Mouse (Mus musculus): ENCODE measurements around the gene Fem1b. TPM values are rescaled to one million over a fixed set of nuclear protein-coding genes. Genes with fewer than 3 reads are reported as not detected.

The Fem1b gene
- polyA plus RNA-seq, 1 experiment from 2014 or later: 57.8 TPM

DNA sequence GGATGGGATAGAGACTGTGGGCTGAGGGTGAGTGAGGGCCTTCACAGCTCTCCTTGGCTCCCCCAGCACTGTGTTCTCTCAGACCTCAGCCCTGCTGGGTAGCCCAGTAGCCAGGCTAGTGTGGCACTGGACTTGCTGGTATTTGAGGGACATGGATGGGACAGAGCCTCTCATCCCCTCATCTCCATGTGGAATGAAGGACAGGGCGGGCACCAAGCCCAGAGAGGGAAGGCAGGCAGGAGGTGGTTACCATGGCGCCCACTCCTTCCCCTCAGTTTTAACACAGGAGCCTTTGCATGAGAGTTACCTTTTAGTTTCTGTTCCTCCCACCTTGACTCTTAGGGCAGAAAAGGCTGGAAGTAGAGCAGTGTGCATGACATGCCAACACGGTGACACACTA, 36.9 kb upstream of the Fem1b start:
- no peak for DNase-seq (ENCODE audit: low spot score)
- Histone ChIP-seq H3K4me2 (ENCODE audit: low read length) (no peak overlapping the region), H3K27me3 (replicated peaks; ENCODE audit: control insufficient read depth, insufficient read depth, low read length) (no peaks in the 10 kb centered on the region), H3K4me3 (ENCODE audit: low read depth, low read length) (no peak overlapping the region), H3K9ac (ENCODE audit: low read length) (no peak overlapping the region), H3K9me3 (replicated peaks; ENCODE audit: control insufficient read depth, low read length) (no peaks in the 10 kb centered on the region), H3K27ac (ENCODE audit: low read depth, low read length) (no peak overlapping the region), H3K4me1 (ENCODE audit: control insufficient read depth, insufficient read depth, low read length) (no peaks in the 10 kb centered on the region), H3K36me3 (ENCODE audit: control insufficient read depth, insufficient read depth, low read length) (no peaks in the 10 kb centered on the region)
- no peak for ATAC-seq
- 82% methylated on average over 3 of the region's 3 CpGs for WGBS

GRCm38 (mm10) chr9:62847694-62848093, 36.0 kb upstream of the Fem1b start:
- H3K4me1 ChIP-seq (ENCODE audit: control insufficient read depth, insufficient read depth, low read length): no peaks in the 10 kb centered on the region
- no peak overlapping the region for H3K9ac ChIP-seq (ENCODE audit: low read length)
- H3K27me3 ChIP-seq (replicated peaks; ENCODE audit: control insufficient read depth, insufficient read depth, low read length): no peaks in the 10 kb centered on the region
- 4% methylated on average over 3 of the region's 3 CpGs for WGBS
- H3K4me3 ChIP-seq (ENCODE audit: low read depth, low read length): no peak overlapping the region
- DNase-seq (ENCODE audit: low spot score): peak; percentile 85
- no peak overlapping the region for H3K4me2 ChIP-seq (ENCODE audit: low read length)
- peak; percentile 55 for ATAC-seq
- no peaks in the 10 kb centered on the region for H3K36me3 ChIP-seq (ENCODE audit: control insufficient read depth, insufficient read depth, low read length)
- H3K9me3 ChIP-seq (replicated peaks; ENCODE audit: control insufficient read depth, low read length): no peaks in the 10 kb centered on the region
- no peak overlapping the region for H3K27ac ChIP-seq (ENCODE audit: low read depth, low read length)

DNA sequence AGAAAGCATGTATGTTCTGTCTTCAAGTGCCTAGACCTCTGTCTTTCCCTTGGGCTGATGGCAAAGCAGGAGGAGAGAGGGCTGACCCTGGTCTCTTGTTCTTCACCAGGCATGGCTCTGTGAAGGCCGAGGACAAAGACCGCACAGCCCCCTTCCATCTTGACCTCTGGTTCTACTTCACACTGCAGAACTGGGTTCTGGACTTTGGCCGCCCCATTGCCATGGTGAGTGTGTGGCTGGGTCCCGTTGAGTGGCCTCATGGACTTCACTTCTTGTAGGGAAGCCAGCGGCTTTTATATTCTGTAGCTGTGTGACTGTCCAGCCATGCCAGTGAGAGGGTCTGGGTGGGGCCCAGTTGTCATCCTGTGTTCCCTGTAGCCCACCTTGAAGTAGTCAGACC, 32.7 kb upstream of the Fem1b start:
- no peak for DNase-seq (ENCODE audit: low spot score)
- Histone ChIP-seq H3K27ac (ENCODE audit: low read depth, low read length) (no peak overlapping the region), H3K27me3 (replicated peaks; ENCODE audit: control insufficient read depth, insufficient read depth, low read length) (no peaks in the 10 kb centered on the region), H3K4me3 (ENCODE audit: low read depth, low read length) (no peak overlapping the region), H3K9me3 (replicated peaks; ENCODE audit: control insufficient read depth, low read length) (no peaks in the 10 kb centered on the region), H3K9ac (ENCODE audit: low read length) (no peak overlapping the region), H3K36me3 (ENCODE audit: control insufficient read depth, insufficient read depth, low read length) (no peaks in the 10 kb centered on the region), H3K4me1 (ENCODE audit: control insufficient read depth, insufficient read depth, low read length) (peaks cover under 1% of the 10 kb centered on the region; the same call in 1 of the 2 replicates), H3K4me2 (ENCODE audit: low read length) (no peak overlapping the region)
- whole genome bisulfite sequencing: 92% methylated on average over 5 of the region's 5 CpGs
- ATAC-seq: no peak

- Histone ChIP-seq H3K9me3 (replicated peaks; ENCODE audit: control insufficient read depth, low read length) (no peaks in the 10 kb centered on the region), H3K9ac (ENCODE audit: low read length) (no peak overlapping the region)
Measured at GRCm38 (mm10) chr9:62843356-62844024, 31.8 kb upstream of the Fem1b start.

DNA sequence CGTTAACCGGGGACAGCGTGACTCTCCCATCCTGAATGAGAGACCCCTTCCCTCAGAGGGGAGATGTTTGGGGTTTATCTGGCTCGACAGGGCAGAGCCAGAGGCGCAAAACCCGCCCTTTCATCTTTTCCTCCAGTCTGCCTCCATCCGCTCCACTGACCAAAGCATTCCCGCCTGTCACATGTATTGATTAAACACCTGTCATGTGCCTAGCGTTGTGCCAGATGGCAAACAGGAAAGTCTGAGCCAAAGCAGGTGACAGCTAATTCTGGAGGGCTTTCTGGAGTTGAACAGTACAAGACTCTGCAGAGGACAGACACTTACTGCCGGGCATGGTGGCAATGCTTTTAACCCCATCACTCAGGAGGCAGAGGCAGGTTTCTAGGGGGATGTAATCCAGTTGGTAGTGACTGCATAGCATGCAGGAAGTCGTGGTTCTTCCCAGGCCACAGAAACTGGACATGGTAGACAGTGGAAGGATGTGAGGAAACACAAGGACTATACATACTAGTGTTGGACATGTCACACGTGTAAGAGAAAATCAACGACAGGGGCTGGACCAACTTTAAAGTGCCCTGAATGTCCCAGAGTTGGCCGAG, 27.5 kb upstream of the Fem1b start:
- Histone ChIP-seq H3K36me3 (ENCODE audit: control insufficient read depth, insufficient read depth, low read length) (no peaks in the 10 kb centered on the region), H3K9me3 (replicated peaks; ENCODE audit: control insufficient read depth, low read length) (no peaks in the 10 kb centered on the region), H3K4me1 (ENCODE audit: control insufficient read depth, insufficient read depth, low read length) (peaks cover 6% of the 10 kb centered on the region), H3K27me3 (replicated peaks; ENCODE audit: control insufficient read depth, insufficient read depth, low read length) (no peaks in the 10 kb centered on the region), H3K27ac (ENCODE audit: low read depth, low read length) (peak overlapping the region; percentile 78; the same call in 1 of the 2 replicates), H3K4me2 (ENCODE audit: low read length) (peak overlapping the region; percentile 89), H3K4me3 (ENCODE audit: low read depth, low read length) (peak overlapping the region; percentile 61), H3K9ac (ENCODE audit: low read length) (peak overlapping the region; percentile 87)
- WGBS: 14% methylated on average over 14 of the region's 14 CpGs
- peak; percentile 55 for DNase-seq (ENCODE audit: low spot score)
- ATAC-seq: no peak; the same call in 1 of the 2 replicates

More at GRCm38 (mm10) chr9:62843356-62844024, 31.8 kb upstream of the Fem1b start:
- H3K4me1 ChIP-seq (ENCODE audit: control insufficient read depth, insufficient read depth, low read length): peaks cover 6% of the 10 kb centered on the region
- no peaks in the 10 kb centered on the region for H3K36me3 ChIP-seq (ENCODE audit: control insufficient read depth, insufficient read depth, low read length)
- ATAC-seq (no peak), DNase-seq (ENCODE audit: low spot score) (no peak)
- WGBS: 71% methylated on average over 10 of the region's 10 CpGs
- no peak overlapping the region for H3K4me3 ChIP-seq (ENCODE audit: low read depth, low read length)
- no peak overlapping the region for H3K4me2 ChIP-seq (ENCODE audit: low read length)
- H3K27ac ChIP-seq (ENCODE audit: low read depth, low read length): no peak overlapping the region
- H3K27me3 ChIP-seq (replicated peaks; ENCODE audit: control insufficient read depth, insufficient read depth, low read length): no peaks in the 10 kb centered on the region

GRCm38 (mm10) chr9:62838506-62839171, 26.9 kb upstream of the Fem1b start, which contains the start of gene Cln6:
TSS of gene Cln6 (plus strand) at chr9:62838785.
- Histone ChIP-seq H3K9ac (ENCODE audit: low read length) (peak within 1 kb of the TSS; percentile 87), H3K27me3 (replicated peaks; ENCODE audit: control insufficient read depth, insufficient read depth, low read length) (no peaks in the 10 kb centered on the region), H3K4me1 (ENCODE audit: control insufficient read depth, insufficient read depth, low read length) (peaks cover 6% of the 10 kb centered on the region), H3K4me3 (ENCODE audit: low read depth, low read length) (peak within 1 kb of the TSS; percentile 61), H3K9me3 (replicated peaks; ENCODE audit: control insufficient read depth, low read length) (no peaks in the 10 kb centered on the region), H3K27ac (ENCODE audit: low read depth, low read length) (peak within 1 kb of the TSS; percentile 78; the same call in 1 of the 2 replicates), H3K4me2 (ENCODE audit: low read length) (peak within 1 kb of the TSS; percentile 89), H3K36me3 (ENCODE audit: control insufficient read depth, insufficient read depth, low read length) (no peaks in the 10 kb centered on the region)
- under 1% methylated on average over 48 of the region's 48 CpGs for WGBS
- DNase-seq (ENCODE audit: low spot score) (peak; percentile 88), ATAC-seq (peak; percentile 88)

GRCm38 (mm10) chr9:62838146-62838505, 26.4 kb upstream of the Fem1b start:
- Histone ChIP-seq H3K4me3 (ENCODE audit: low read depth, low read length) (peak overlapping the region; percentile 61), H3K36me3 (ENCODE audit: control insufficient read depth, insufficient read depth, low read length) (no peaks in the 10 kb centered on the region), H3K9me3 (replicated peaks; ENCODE audit: control insufficient read depth, low read length) (no peaks in the 10 kb centered on the region), H3K27ac (ENCODE audit: low read depth, low read length) (no peak overlapping the region), H3K4me2 (ENCODE audit: low read length) (peak overlapping the region; percentile 89), H3K27me3 (replicated peaks; ENCODE audit: control insufficient read depth, insufficient read depth, low read length) (no peaks in the 10 kb centered on the region), H3K4me1 (ENCODE audit: control insufficient read depth, insufficient read depth, low read length) (peaks cover 6% of the 10 kb centered on the region), H3K9ac (ENCODE audit: low read length) (no peak overlapping the region; the same call in 1 of the 2 replicates)
- WGBS: 15% methylated on average over 8 of the region's 8 CpGs
- ATAC-seq (0 out of 2 replicates have a peak, but pooled peaks have one; percentile 15), DNase-seq (ENCODE audit: low spot score) (no peak)

GRCm38 (mm10) chr9:62837611-62838010, 25.9 kb upstream of the Fem1b start:
- H3K4me3 ChIP-seq (ENCODE audit: low read depth, low read length): no peak overlapping the region
- H3K27ac ChIP-seq (ENCODE audit: low read depth, low read length): no peak overlapping the region
- no peaks in the 10 kb centered on the region for H3K9me3 ChIP-seq (replicated peaks; ENCODE audit: control insufficient read depth, low read length)
- no peaks in the 10 kb centered on the region for H3K36me3 ChIP-seq (ENCODE audit: control insufficient read depth, insufficient read depth, low read length)
- 69% methylated on average over 3 of the region's 3 CpGs for WGBS
- H3K9ac ChIP-seq (ENCODE audit: low read length): no peak overlapping the region
- no peak overlapping the region for H3K4me2 ChIP-seq (ENCODE audit: low read length)
- H3K4me1 ChIP-seq (ENCODE audit: control insufficient read depth, insufficient read depth, low read length): peaks cover 6% of the 10 kb centered on the region
- ATAC-seq: no peak
- H3K27me3 ChIP-seq (replicated peaks; ENCODE audit: control insufficient read depth, insufficient read depth, low read length): no peaks in the 10 kb centered on the region
- DNase-seq (ENCODE audit: low spot score): no peak

Measured in forebrain, embryonic 14.5 days (tissue).